Mouse (Mus musculus) midbrain, embryonic 14.5 days (tissue): ENCODE results near the gene Gm10100. TPM values are rescaled to one million over a fixed set of nuclear protein-coding genes. Genes with fewer than 3 reads are reported as not detected.
"Not testable (repeated sequence)": the region's sequence is repeated elsewhere in the genome, so short reads cannot be mapped to it uniquely, and the experiment has no call there.

ENCODE experiments used
- ATAC-seq: fragments of 200-750 bp; cut with Nextera tagmentation; 2 replicates; pipeline ENCODE4 v1.8.0; 2017; ENCODE audit warnings: moderate number of reproducible peaks, moderate library complexity; ENCODE audit not compliant: low FRiP score, low TSS enrichment
- DNase-seq: peaks from one replicate; pipeline ENCODE4 v3.0.0-alpha.2; 2015
- H3K27ac ChIP-seq: fragments of 300-500 bp; sonication (generic); replicated peaks from 2 replicates; pipeline ENCODE4 v1.5.1; 2014; ENCODE audit warnings: mild to moderate bottlenecking, low read depth, low read length, moderate library complexity
- H3K27me3 ChIP-seq: fragments of 300-500 bp; sonication (generic); 2 replicates; pipeline ENCODE4 v1.6.1; 2014; ENCODE audit warnings: low read length, control low read depth, mixed read lengths; ENCODE audit not compliant: control insufficient read depth, insufficient read depth
- H3K36me3 ChIP-seq: fragments of 300-500 bp; sonication (generic); 2 replicates; pipeline ENCODE4 v1.6.1; 2014; ENCODE audit warnings: low read length, control low read depth; ENCODE audit not compliant: control insufficient read depth, insufficient read depth
- H3K4me1 ChIP-seq: fragments of 300-500 bp; sonication (generic); 2 replicates; pipeline ENCODE4 v1.6.1; 2014; ENCODE audit warnings: mild to moderate bottlenecking, antibody characterized with exemption, low read length, control low read depth; ENCODE audit not compliant: control insufficient read depth, insufficient read depth
- H3K4me2 ChIP-seq: fragments of 300-500 bp; sonication (generic); 2 replicates; pipeline ENCODE4 v1.6.1; 2014; ENCODE audit warnings: mild to moderate bottlenecking, low read length, moderate library complexity
- H3K4me3 ChIP-seq: fragments of 300-500 bp; sonication (generic); replicated peaks from 2 replicates; pipeline ENCODE4 v1.5.1; 2014; ENCODE audit warnings: low read depth, low read length
- H3K9ac ChIP-seq: fragments of 300-500 bp; sonication (generic); replicated peaks from 2 replicates; pipeline ENCODE4 v1.6.1; 2014; ENCODE audit warnings: mild to moderate bottlenecking, low read length, moderate library complexity
- H3K9me3 ChIP-seq: fragments of 300-500 bp; sonication (generic); 2 replicates; pipeline ENCODE4 v1.6.1; 2016; ENCODE audit warnings: low read length, control low read depth, mixed read lengths; ENCODE audit not compliant: control insufficient read depth
- WGBS: fragments of 180-500 bp; shearing (Covaris S2); extraction: QIAGEN DNeasy Blood & Tissue Kit; methylation state at CpG from one replicate; pipeline ENCODE4 v1.1.7; 2014; 5-methylcytosine and 5-hydroxymethylcytosine counted together
- polyA plus RNA-seq: library from polyadenylated mRNA; unstranded; fragments of >200 nt; fragmentation: Nextera tagmentation; extraction: Ambion mirVana; gene quantifications from 2 replicates; pipeline ENCODE4 v1.2.1, GENCODE M21; 2014

Gene Gm10100
- not detected in 2 replicates for polyA plus RNA-seq

DNA sequence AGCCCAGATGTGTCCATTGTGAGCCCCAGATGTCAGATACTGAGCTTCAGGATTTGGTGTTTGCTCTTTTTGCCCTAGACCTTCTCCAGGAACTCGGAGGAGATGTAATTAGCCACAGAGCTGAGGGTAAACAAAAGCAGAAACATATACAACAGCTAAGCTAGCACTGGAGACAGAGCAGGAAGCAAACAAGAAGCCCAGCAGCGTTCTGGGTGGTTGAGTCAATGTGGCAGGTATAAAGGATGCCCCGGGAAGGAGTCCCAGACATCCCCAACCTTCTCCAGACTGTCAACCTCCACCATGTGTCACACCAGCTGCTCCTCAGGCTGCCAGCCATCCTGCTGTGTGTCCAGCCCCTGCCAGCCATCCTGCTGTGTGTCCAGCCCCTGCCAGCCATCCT, at the start of gene Gm10100:
Gene Gm10100 (plus strand): TSS at position 301 of the 400 bp plus-strand sequence.
- no peak within 1 kb of the TSS for H3K4me2 ChIP-seq
- H3K9me3 ChIP-seq: no peaks in the 10 kb centered on the region
- 42% methylated on average over 3 of the region's 3 CpGs for WGBS
- ATAC-seq (no peak), DNase-seq (no peak)
- no peaks in the 10 kb centered on the region for H3K36me3 ChIP-seq
- no peak within 1 kb of the TSS for H3K9ac ChIP-seq
- H3K4me3 ChIP-seq: no peak within 1 kb of the TSS
- H3K4me1 ChIP-seq: no peaks in the 10 kb centered on the region
- H3K27me3 ChIP-seq: no peaks in the 10 kb centered on the region
- H3K27ac ChIP-seq: no peak within 1 kb of the TSS

DNA sequence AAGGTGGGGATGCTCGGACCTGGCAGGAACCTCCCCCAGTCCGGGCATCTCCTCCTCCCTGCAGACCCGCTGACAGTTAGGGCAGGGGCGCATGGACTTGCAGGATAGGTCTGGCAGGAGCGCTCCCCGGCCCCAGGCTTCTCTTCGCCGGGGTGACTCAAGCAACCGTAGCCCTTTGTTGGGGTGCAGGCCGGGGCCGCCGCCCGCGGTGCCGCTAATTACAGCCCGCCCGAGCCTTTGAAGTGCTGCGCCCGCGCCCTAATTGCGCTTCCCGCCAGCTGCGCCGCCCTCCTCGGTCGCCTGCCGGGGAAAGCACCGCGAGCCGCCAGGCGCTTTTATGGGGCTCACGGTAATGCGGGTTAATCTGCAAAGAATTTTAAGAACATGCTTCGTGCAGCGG, 48.7 kb upstream of the Gm10100 start:
- peaks cover 21% of the 10 kb centered on the region; the same call in 1 of the 2 replicates for H3K27me3 ChIP-seq
- no peak overlapping the region for H3K27ac ChIP-seq
- WGBS: under 1% methylated on average over 35 of the region's 35 CpGs
- H3K36me3 ChIP-seq: no peaks in the 10 kb centered on the region
- DNase-seq: peak; percentile 66
- H3K4me2 ChIP-seq: peak overlapping the region; percentile 65
- H3K9ac ChIP-seq: peak overlapping the region; percentile 39; the same call in 1 of the 2 replicates
- peak; percentile 20; the same call in 1 of the 2 replicates for ATAC-seq
- peaks cover 10% of the 10 kb centered on the region for H3K4me1 ChIP-seq
- no peaks in the 10 kb centered on the region for H3K9me3 ChIP-seq
- H3K4me3 ChIP-seq: peak overlapping the region; percentile 28

DNA sequence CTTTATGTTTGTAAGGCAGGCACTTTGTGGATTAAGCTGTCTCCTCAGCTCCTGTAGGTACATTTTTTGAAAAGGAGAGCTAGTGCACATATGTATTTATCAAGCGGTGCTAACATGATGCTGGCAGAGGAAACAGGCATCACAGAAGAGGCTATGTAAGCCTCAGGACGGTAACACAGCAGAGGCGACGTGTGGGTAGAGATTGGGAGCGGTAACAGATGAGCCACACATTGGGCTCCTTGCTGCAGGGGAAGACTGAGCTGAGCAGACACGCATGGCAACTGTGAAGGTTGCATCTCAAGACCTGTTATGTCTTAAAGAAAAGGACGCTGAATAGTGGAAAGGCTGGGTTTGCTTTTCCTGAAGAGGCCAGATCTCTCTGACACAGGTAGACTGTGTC, 43.3 kb upstream of the Gm10100 start:
- Histone ChIP-seq H3K27ac (no peak overlapping the region), H3K27me3 (peaks cover 21% of the 10 kb centered on the region; the same call in 1 of the 2 replicates), H3K9me3 (no peaks in the 10 kb centered on the region), H3K4me1 (peaks cover 4% of the 10 kb centered on the region; the same call in 1 of the 2 replicates), H3K36me3 (no peaks in the 10 kb centered on the region), H3K9ac (no peak overlapping the region), H3K4me3 (no peak overlapping the region), H3K4me2 (no peak overlapping the region)
- ATAC-seq (no peak), DNase-seq (no peak)
- WGBS: 79% methylated on average over 7 of the region's 7 CpGs

DNA sequence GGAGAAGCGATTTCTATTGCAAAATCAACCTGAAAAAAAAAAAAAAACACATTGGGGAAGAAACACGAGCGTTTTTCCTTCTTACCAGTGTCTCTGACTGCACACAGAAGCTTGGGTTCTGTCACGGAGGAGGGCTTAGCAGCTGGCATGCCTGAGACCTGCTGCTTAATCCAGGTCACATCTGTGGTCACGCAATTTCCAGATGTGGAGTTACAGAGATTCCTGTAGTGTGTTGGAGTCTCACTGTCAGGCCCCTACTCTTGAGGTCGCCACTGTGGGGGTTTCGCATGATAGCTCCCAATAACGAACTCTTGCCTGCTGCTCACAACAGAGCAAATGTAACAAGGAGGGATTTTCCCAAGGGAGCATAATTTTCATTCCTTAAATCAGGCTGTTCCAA, 42.1 kb upstream of the Gm10100 start:
- no peaks in the 10 kb centered on the region for H3K9me3 ChIP-seq
- ATAC-seq: no peak
- 31% methylated on average over 8 of the region's 8 CpGs for WGBS
- no peak overlapping the region for H3K9ac ChIP-seq
- DNase-seq: peak; percentile 36
- peaks cover 4% of the 10 kb centered on the region; the same call in 1 of the 2 replicates for H3K4me1 ChIP-seq
- no peaks in the 10 kb centered on the region for H3K36me3 ChIP-seq
- no peak overlapping the region for H3K4me3 ChIP-seq
- H3K4me2 ChIP-seq: no peak overlapping the region
- no peak overlapping the region for H3K27ac ChIP-seq
- H3K27me3 ChIP-seq: peaks cover 11% of the 10 kb centered on the region; the same call in 1 of the 2 replicates

DNA sequence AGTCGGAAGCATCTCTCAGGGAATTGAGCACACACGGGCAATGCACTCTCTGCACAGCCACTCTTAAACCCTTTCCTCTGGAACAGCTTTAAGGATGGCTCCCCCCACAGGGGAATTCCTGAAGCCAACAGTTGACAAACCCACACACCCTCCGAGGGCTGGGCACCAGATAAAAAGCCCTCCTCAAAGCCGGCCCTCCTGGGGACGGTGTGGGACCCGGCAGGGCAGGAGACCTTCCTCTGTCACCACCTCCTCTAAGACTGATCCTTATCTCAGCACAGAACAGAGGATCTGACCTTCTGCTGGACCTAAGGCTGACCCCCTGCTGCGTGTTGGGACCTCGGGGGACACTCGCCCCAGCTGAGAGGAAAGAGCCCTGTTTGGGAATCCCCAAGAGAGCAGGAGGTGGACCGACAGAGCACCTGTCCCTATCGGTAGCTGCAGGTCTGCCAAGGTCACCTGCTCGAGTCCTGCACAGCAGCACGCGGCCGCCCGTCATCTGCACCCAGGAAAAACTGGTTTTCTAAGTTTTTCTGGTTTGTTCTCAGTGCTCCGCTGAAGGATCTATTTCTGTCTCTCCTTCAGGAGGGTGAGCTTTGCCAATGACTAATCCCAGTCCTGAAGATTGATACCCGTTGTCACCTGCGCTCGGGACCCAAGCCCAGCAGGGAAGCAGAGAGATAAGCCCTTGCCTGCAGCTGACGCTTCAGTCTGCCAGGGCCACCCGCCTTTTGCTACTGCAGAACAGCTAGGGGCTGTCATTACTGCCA, 40.2 kb upstream of the Gm10100 start, which contains the start of gene Tspear:
Gene Tspear (plus strand): TSS at position 675 of the 770 bp plus-strand sequence.
- H3K27me3 ChIP-seq: peaks cover 11% of the 10 kb centered on the region; the same call in 1 of the 2 replicates
- H3K27ac ChIP-seq: no peak within 1 kb of the TSS
- WGBS: 5% methylated on average over 22 of the region's 22 CpGs
- H3K9me3 ChIP-seq: no peaks in the 10 kb centered on the region
- DNase-seq: no peak
- no peak for ATAC-seq
- H3K4me3 ChIP-seq: no peak within 1 kb of the TSS
- H3K9ac ChIP-seq: no peak within 1 kb of the TSS
- no peak within 1 kb of the TSS for H3K4me2 ChIP-seq
- peaks cover 4% of the 10 kb centered on the region; the same call in 1 of the 2 replicates for H3K4me1 ChIP-seq
- H3K36me3 ChIP-seq: no peaks in the 10 kb centered on the region

DNA sequence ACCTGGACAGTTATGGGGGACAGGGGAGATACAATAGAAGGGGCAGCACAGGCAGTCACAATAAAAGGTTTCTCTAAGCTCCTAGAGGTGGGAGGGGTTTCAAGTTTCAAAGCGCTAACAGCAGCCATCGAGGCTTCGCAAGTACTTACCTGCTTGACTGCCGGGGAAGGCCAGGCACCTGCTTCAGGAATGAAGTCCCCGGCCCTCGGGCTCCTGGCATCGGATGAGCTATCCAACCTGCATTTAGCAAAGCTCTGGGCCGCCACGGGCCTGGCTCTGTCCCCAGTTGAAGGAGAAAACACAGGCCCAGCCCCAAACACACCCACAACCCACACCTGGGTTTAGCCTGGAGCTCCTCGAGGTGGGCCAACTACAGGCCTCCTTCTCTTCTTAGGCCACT, 39.3 kb upstream of the Gm10100 start:
- Histone ChIP-seq H3K4me3 (no peak overlapping the region), H3K9me3 (no peaks in the 10 kb centered on the region), H3K27ac (no peak overlapping the region), H3K27me3 (peaks cover 11% of the 10 kb centered on the region; the same call in 1 of the 2 replicates), H3K4me2 (no peak overlapping the region), H3K4me1 (peaks cover 4% of the 10 kb centered on the region; the same call in 1 of the 2 replicates), H3K36me3 (no peaks in the 10 kb centered on the region), H3K9ac (no peak overlapping the region)
- ATAC-seq: no peak
- no peak for DNase-seq
- 35% methylated on average over 10 of the region's 10 CpGs for WGBS

DNA sequence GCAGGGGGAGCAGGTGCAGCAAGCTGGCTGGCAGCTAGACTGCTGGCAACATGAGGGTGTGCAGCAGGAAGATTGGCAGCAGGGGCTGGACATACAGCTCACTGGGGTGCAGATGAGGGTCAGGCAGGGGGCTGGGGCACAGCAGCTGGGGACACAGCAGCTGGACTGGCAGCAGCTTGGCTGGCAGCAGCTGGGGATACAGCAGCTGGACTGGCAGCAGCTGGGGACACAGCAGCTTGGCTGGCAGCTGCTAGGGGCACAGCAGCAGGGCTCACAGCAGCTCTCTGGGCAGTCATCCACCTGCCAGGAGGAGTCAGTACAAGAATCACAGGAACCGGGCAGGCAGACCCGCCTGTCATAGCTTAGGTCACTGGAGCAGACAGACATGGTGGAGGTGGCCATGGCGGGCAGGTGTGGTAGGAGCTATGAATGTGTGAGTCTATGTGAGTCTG, 35.9 kb upstream of the Gm10100 start, which contains the start of gene Gm19402:
Gene Gm19402 (minus strand): TSS at position 402 of the 452 bp plus-strand sequence.
- not testable (repeated sequence) for H3K9me3 ChIP-seq, H3K36me3 ChIP-seq, H3K4me1 ChIP-seq, H3K9ac ChIP-seq, H3K4me2 ChIP-seq, DNase-seq, H3K27me3 ChIP-seq, H3K4me3 ChIP-seq, H3K27ac ChIP-seq, ATAC-seq
- 51% methylated on average over 3 of the region's 3 CpGs for WGBS

DNA sequence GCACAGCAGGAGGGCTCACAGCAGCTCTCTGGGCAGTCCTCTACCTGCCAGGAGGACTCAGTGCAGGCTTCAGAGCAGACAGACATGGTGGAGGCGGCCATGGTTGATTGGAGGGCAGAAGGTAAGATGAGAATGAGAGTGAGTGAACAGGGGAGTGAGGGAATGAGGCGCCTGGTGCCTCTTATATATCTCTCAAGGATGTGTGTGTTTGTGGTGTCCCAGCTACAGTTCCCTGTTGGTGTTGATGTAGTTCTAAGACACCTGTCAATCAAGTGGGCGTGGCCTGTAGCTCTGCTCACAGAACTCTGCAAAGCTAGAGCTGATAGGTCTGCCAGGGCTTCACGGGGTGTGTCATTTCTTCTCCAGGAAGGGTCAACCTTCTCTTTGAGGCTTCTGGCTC, 29.2 kb upstream of the Gm10100 start, which contains the start of gene Gm9508:
Gene Gm9508 (minus strand): TSS at position 101 of the 400 bp plus-strand sequence.
- DNase-seq: no peak
- H3K9ac ChIP-seq: no peak within 1 kb of the TSS
- no peak within 1 kb of the TSS for H3K4me2 ChIP-seq
- no peaks in the 10 kb centered on the region for H3K36me3 ChIP-seq
- no peak for ATAC-seq
- no peak within 1 kb of the TSS for H3K4me3 ChIP-seq
- no peaks in the 10 kb centered on the region for H3K9me3 ChIP-seq
- WGBS: 41% methylated on average over 4 of the region's 4 CpGs
- H3K27ac ChIP-seq: no peak within 1 kb of the TSS
- H3K4me1 ChIP-seq: no peaks in the 10 kb centered on the region
- H3K27me3 ChIP-seq: no peaks in the 10 kb centered on the region
